Mouse (Mus musculus): ENCODE results near the gene Slc22a23. TPM values are rescaled to one million over a fixed set of nuclear protein-coding genes. Genes with fewer than 3 reads are reported as not detected.

The Slc22a23 gene
- total RNA-seq, 2 experiments from 2014 or later: 8.6 to 11.9 TPM

DNA sequence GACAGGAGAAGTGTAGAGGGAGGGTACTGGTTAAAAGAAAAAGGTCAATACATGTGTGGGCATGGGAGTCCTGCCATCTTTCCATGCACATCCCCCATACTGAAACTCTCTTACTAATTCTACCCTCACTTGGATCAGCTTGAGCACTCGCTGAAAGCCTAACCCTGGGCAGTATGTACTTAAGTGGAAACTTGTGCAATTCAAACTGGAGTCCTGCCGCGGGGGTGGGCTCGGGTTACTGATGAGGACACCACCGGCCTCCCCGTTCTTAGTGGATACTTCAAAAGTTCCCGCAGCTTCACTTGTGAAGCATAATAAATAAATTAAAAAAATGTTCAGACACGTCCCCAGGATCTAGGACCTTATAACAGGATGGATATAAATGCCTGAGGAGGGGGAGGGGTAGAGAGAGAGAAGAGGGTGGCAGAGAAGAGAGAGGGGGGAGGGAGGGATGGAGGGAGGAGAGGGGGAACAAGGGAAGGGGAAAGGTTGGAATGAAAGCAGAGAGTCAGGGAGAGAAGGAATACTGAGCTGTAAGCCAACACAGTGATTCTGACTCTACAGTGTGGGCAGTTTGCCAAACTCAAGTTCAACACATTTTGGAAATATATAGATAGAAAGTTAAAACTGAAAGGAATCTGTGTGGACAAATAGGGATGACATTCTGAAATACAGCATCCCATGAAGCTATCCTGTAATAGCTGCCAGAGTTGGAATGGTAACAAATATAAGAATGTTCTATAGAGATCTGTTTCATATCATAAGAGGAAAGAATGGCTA is 72.5 kb downstream of the Slc22a23 start:
- DNase-seq: no peak
- intact Hi-C loops (cut with DNase I): no loop called here

DNA sequence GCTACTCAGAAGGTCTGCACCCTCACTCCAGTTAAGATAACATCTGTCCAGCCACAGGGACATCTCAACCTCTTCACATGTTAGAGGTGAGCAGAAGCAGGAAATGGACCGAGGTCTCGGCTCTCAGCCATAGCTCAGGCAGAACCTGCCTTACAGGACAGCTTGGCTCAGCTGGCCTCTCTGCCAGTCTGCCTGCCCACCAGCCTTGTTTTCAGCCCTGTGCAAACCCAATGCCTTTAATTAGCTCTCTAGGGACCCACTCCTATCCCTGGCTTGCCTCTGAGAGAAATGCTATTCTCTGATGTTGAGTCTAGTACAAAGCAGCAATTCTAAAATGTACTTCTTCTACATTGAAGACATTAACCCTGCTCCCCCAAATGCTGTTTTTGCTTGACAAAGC is 73.3 kb downstream of the Slc22a23 start:
- DNase-seq: no peak
- intact Hi-C loops (cut with DNase I): no loop called here

DNA sequence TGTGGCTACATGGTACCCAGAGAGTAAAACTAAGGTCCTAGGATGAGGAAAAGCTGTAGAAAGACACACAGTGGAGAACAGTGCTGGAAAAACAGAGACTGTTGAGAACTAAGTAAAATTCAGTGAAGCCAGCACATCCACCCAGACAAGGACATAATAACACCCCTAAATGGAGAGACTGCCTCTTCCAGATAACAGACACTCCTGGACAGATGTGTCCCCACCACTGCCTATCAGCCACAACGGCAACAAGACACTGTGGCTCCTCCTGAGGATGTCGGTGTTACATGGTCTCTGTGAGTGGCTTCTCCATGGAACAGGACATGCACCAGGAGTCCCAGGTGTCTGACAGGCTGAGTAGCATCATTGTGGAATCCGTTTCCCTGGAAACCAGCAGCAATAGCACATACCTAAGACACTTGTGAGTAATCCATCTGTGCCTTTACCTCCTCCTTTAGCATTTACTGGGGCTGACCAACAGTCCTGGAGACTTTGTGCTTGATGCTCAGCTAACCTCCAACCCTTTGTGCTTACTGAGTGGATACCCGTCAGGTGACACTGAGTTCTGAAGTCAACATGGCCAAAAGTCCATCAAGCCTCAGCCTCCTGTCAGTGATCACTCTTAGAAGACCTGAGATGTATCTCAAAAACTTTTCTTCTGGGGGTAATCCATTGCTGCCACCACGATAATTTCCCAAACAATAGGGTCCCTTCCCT is 73.9 kb downstream of the Slc22a23 start:
- intact Hi-C loops (cut with DNase I): no loop called here
- DNase-seq: no peak

DNA sequence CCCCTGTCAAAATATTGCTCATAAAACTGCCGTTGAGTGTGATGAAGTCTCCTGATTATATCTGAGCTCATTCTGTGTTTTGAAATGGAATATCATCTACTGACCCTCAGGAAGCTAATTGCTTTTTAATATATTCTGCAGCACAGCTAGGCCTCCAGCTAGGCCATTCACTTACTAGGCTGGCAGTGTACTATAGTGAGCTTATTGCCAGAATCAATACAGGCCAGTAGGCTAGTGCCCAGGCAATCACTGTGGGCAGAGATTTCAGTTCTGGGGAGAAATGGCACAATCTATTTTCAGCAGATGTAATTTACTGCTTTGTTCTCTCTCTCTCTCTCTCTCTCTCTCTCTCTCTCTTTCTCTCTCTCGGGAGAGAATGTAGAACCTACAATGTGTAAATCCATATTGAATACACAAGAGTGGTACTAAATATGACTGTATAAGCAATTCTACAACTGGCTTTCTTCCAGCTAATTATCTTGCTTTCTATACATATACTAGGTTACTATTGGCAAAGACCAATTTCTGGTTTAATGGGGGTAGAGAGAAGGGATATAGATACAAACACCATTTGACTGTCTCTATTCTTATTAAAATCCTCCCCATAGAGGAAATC is 75.5 kb downstream of the Slc22a23 start:
- intact Hi-C loops (cut with DNase I): no loop called here
- DNase-seq: no peak

DNA sequence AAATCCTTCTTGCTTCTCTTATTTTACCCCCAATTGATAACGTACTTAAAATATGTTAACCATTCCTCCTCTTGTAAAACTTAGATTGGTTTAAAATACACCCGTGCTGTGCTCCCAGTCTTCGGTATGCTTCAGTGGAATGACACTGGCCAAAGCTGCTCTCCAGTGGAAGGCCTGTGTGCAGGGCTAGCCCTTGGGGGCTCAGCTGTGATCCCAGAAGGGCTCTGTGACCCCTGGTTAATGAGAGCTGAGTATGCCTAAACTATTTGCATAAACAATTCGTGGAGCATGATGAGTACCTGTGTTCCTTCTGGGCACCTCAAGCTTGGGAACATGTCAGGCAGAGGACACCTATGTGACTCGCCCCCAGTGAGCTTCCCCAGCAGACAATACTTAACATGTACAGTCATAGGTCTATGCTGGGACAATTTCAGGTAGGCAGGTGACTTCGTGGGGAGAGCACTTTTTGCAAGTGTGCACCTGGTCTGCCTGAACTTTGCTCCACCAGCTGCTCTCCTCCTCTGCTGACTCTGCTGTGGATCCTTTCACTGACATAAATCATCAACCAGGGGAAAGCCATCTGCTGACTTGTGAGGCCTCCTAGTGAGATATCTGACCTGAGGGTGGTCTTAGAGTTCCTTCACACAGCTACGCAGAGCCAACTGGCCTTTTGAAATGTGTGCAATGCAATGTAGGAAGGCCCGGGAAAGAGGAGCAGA is 77.9 kb downstream of the Slc22a23 start:
- intact Hi-C loops (cut with DNase I): no loop called here
- no peak for DNase-seq

DNA sequence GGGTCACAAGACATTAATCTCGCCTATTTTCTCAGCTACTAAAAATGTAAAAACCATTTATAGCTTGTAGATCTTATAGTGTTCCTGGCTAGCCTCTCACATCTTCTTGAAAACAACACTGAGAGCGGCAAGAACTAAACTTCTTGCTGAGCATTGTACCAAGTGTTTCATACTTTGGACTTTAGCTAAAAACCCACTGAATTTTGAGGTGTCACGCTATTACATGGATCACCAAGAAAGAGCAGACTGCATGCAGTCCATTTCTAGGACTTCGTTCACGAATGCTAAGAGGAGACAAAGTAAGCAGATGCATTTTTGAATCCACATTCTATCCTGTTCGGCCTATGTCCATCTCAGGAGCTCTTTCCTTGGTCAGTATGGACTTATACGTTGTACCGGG is 78.9 kb downstream of the Slc22a23 start:
- DNase-seq: no peak
- intact Hi-C loops (cut with DNase I): no loop called here

DNA sequence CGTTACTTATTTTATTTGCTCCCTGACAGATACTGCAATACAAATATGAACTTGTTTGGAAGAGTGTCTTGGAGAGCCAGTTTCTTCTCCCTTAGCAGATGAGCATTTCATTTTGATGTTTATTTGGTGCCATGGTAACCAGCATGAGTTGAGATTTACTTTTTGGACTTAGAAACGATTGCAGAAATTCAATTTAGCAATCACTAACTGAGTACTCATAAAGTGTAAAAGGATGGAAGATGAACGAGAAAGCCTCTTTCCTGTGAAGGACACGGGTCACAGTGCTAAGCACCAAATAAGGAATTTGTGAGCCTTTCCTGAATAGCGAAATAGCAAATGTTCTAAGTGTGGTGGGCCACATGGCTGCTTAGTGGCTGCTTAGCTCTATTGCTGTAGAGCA is 79.4 kb downstream of the Slc22a23 start:
- intact Hi-C loops (cut with DNase I): no loop called here
- no peak for DNase-seq

DNA sequence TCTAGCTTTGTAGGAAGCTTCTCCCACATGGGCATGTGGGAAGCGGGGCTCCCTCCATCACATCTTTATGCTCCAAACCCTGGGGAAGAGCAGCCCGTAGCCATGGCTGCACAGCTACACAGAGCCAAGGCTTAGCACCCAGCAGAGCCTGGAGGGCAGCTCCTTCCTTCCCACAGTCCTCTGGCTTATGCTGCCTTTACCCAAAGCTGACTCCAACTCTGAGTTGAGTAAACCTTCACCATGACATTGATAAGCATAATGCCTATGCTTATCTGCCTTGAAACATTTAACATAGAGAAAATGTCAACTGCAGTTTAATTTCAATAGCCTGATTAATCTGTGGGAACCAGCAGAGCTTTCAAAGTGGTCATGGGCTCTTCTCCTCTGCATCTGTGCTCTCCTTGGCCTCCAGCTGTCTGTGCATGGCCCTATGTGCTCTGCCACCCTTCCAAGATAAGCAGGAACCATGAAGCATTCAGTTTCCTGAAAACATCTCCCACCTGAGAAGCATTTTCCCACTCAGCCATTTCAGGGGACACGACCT is 79.9 kb downstream of the Slc22a23 start:
- intact Hi-C loops (cut with DNase I): no loop called here
- no peak for DNase-seq

DNA sequence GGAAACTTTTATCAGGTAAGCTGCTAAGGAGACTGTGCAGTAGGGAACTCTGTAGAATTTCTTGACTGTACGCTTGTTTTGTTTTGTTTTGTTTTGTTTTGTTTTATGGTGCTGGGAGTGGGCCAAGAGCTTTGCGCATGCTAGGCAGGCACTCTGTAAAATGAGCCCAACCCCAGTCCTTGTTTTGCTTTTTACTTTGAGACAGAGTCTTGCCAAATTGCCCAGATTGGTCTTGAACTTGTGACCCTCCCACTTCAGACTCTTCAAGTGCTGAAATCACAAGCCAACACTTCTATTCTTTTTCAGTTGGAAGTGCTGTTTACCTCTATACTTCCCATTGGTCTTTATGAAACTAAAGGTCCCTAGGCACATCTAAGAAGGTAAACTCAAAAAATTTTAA is 80.5 kb downstream of the Slc22a23 start:
- intact Hi-C loops (cut with DNase I): no loop called here
- DNase-seq: no peak

DNA sequence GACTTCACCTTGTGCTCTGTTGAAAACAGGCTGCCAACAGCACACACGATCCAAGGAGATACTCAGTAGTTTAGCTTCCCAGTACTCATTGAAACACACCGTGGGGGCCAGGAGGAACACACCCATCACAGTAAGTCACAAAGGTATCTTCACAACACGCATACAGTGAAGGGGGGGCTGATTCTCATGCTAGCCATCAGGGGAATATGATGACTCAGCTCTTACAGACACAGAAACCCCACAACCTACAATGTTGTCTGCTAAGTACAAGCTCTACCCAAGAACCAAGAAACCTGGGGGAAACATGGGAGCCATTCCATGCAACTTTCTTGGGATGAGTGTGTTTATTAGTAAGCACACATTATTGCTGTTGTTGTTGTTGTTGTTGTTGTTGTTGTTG is 86.2 kb downstream of the Slc22a23 start:
- DNase-seq: no peak
- intact Hi-C loops (cut with DNase I): no loop called here

DNA sequence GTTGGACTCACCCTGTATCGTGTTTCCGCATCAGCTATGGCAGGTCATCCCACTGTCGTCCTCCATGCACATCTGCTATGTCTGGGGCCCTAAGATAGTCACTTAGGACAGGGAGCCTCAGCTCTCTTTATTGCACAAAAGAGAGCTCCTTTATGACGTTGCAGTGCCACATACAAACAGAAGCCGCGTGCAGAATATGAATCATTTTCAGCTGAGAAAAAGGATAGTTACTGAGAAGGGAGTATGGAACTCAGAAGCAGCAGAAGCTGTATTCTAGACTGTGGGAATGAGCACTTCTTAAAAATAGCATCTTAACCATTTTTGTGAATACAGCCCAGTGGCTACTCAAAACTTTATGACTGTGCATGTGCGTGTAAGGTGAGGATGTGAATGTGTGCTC is 87.8 kb downstream of the Slc22a23 start:
- intact Hi-C loops (cut with DNase I): no loop called here
- DNase-seq: no peak

DNA sequence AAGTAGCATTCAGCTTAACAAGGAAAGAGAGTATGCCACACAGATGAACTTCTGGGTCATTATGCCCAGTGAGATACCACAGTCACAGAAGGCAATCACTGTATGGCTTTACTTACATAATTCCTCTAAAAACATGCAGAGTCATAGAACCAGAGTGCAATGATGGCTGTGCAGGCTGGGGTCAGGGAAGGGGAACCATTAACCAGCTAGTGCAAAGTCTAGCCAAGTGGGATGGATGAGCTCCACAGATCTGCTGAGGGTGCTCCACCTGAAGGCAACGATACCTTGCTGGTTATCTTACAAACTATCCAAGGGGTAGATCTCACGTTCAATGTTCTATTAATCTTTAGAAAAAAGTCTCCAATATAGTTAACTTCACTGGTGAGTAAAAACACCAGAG is 88.3 kb downstream of the Slc22a23 start:
- intact Hi-C loops (cut with DNase I): no loop called here
- DNase-seq: no peak

DNA sequence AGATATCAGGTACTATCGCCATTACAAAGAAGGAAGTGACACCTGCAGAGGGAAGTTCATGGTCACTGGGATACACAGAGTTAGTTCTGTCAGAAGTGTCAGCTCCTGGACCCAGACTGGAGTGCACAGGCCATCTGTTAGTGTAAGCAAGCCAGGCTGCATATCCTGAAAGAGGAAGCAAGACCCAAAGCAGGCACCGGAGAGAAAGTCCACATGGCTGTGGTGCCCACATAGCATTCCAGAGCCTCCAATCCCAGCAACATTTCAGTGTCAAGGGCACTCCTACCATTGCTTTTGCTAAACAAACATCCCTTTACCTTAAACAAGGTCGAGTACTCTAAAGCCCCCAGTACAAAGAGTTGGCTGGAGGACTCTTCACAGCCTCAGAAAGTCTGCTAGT is 89.7 kb downstream of the Slc22a23 start:
- intact Hi-C loops (cut with DNase I): no loop called here
- DNase-seq: no peak

DNA sequence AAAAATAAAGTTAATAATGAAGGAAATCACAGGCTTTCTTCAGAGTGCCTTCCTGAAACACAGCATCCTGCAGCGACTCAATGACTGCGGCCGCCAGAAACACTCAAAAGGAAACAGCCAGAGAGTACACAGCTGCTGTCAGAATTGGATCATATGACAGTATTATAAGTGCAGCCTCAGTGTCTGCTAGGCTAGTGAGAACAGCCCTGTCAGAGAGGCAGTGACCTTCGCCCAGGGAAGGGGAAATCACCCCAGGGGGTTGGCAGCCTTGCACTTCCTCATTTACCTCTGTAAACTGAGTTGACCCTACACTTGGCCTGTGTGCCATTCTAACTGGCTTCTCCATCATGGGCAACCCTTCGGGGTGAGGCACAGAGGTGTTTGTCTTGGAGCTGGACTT is 90.3 kb downstream of the Slc22a23 start:
- intact Hi-C loops (cut with DNase I): no loop called here
- peak; percentile 19 to 21 for DNase-seq

DNA sequence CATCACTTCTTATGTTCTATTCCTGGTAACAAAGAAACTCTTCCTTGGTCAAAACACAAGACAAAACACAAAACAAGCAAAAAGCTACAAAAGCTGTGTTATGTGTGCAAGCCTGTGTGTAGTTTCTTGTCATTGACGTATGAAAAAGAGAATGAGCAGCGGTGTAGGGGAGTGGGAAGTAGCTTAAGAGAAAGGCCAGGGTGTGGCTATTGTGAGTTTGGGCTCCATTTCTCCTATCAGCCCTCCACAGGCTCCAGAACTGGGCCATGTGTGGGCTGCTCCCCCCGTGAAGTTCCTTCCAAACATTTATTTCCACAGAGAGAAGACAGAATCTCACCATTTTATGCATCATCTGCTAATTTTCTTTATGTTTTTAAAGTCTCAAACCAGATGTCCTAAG is 91.2 kb downstream of the Slc22a23 start:
- no peak for DNase-seq
- intact Hi-C loops (cut with DNase I): no loop called here

DNA sequence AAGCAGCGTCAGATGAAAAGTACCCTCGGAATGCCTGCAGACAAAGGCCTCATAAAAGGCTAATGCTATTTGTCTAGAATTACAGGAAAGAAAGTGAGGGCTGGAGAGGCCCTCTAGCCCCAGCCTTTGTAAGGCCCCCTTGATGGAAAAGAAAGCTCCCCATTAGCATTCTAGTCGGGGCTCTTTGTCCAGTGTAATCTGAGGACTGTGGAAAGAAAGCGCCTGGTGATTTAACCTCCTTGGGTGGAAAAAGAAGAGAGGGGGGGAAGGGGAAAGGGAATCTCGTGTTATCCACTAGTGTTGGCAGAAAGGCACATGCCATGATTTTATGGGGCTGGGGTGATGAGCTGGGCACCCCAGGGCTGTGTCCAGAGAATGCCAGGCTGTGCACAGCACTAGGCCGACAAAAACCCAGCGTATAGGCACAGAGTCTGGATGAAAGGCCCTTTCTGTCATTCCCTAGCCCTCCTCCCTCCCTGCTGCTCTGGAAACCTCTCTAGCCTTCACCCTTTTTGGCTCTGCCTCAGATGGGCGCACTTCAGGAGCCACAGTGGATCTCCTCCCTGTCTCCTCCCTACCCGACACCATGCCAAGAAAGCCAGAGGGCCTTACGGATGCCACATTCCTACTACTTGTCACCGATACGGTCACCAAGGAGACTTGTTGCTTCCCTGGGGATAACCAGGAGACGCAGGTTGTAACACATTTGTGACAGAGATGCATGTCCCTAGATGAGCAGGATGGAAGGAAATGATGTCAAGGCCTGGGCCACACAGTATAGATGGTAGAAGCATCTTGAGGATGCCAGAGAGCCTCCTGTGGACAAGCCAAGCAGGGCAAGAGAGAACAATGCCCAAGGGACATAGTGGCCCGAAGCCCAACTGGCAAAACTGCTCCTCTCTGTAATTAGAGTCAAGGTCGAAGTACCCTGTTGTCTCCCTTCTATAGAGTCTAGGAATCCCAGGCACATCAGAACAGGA is 95.8 kb downstream of the Slc22a23 start:
- intact Hi-C loops (cut with DNase I): no loop called here
- no peak for DNase-seq

DNA sequence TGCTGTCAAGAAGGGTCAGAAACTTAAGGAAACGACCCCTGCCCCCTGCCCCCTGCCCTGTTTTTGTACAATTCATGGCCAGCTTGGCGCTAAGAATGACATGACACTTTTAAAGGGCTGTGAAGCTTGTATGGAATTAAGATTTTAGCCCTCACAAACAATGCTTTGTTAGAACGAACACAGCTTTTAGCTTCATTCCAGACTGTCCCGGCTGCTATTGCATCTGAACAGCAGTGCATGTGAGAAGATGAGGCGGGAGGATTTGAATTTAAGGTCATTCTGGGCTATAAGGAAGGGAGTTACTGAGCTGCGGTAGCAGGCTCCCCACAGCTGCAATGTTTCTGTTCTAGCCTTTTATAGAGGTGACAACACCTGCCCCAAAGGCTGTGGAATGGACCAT is 96.9 kb downstream of the Slc22a23 start:
- DNase-seq: no peak
- intact Hi-C loops (cut with DNase I): no loop called here

DNA sequence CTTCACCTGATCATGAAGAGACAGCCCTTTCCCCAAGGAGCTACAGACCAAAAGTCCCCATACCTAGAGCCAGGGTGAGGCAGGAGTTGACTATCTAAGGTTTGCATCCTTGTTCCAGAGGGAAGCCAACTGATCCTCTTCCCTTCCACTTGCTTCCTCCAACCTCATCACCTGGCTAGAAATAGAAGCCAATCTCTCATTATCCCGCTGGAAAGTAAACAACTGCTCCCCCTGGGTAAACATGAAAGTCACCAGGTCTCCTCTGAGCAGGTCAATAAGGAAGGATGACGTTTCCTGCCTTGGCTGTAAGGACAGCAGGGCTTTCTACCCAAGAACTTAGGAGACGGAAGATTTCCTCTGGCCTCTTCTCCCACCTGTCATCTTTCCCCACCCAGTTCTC is 98.2 kb downstream of the Slc22a23 start:
- DNase-seq: no peak
- intact Hi-C loops (cut with DNase I): no loop called here

DNA sequence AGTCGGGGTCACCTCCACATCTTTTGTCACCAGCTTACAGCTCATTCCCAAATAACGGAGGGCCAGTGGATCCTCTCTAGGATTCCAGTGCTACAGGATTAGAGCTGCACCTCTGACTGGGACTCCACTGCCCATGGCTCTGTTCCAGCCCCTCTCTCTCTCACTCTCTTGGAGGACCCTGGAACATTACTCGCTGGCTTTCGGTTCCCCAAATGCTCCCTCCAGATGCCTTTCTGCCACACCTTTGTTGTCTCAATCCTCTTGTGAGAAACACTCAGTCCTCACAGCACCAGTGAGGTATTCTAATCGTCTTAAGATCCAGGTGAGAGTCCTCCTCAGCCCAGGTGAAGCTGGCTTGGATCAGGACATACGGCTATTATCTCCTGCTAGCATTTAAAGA is 99.8 kb downstream of the Slc22a23 start:
- DNase-seq: no peak
- intact Hi-C loops (cut with DNase I): no loop called here

DNA sequence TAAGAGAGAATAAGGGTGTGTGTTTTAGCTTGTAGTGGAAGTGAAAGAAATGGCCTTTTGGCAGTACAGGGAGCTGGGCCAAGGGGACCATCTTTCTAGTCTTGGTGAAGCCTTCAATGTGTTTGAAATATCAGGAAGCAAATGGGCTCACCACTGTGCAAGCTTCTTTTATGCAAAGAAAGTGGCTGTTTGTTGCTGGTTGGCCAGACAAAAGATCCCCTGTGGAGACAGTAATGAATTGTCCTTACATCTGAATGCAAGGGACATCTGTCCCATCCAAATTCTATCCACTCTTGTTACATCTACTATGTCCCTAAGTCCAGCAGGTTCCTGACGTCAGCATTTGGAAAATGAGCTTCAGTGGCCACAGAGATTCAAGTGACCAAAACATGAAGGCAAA is 100.8 kb downstream of the Slc22a23 start:
- no peak for DNase-seq
- intact Hi-C loops (cut with DNase I): no loop called here
